Mouse (Mus musculus) thymus, postnatal 0 days (tissue): Measurements from ENCODE around the gene Ccdc171. TPM values are rescaled to one million over a fixed set of nuclear protein-coding genes. Genes with fewer than 3 reads are reported as not detected.
"Not testable (repeated sequence)": the region's sequence is repeated elsewhere in the genome, so short reads cannot be mapped to it uniquely, and the experiment has no call there.

Experiments used
- DNase-seq: peaks from one replicate; pipeline ENCODE4 v3.0.0-alpha.2; 2015; ENCODE audit warnings: low spot score
- polyA plus RNA-seq: library from polyadenylated mRNA; unstranded; fragments of >200 nt; fragmentation: Nextera tagmentation; extraction: Ambion mirVana; gene quantifications from 2 replicates; pipeline ENCODE4 v1.2.1, GENCODE M21; 2015

Ccdc171 gene
- polyA plus RNA-seq, 1 experiment from 2014 or later: 6.2 TPM

GRCm38 (mm10) chr4:83655396-83655795, 130.1 kb downstream of the Ccdc171 start:
- no peak for DNase-seq

- no peak for DNase-seq
These were observed 131.2 kb downstream of the Ccdc171 start for GRCm38 (mm10) chr4:83656571-83656970.

- no peak for DNase-seq
These were observed 131.7 kb downstream of the Ccdc171 start for GRCm38 (mm10) chr4:83657021-83657420.

- no peak for DNase-seq
These were observed 133.1 kb downstream of the Ccdc171 start for GRCm38 (mm10) chr4:83658415-83658814.

GRCm38 (mm10) chr4:83659411-83659810, 134.1 kb downstream of the Ccdc171 start:
- no peak for DNase-seq

GRCm38 (mm10) chr4:83661519-83662271, 136.3 kb downstream of the Ccdc171 start:
- no peak for DNase-seq

- DNase-seq: no peak
These were observed 137.0 kb downstream of the Ccdc171 start for GRCm38 (mm10) chr4:83662301-83662700.

GRCm38 (mm10) chr4:83669552-83669951, 144.2 kb downstream of the Ccdc171 start:
- no peak for DNase-seq

- DNase-seq: not testable (repeated sequence)
These were observed 150.0 kb downstream of the Ccdc171 start for GRCm38 (mm10) chr4:83675308-83675707.

- DNase-seq: no peak
These were observed 151.1 kb downstream of the Ccdc171 start for GRCm38 (mm10) chr4:83676444-83676843.

- DNase-seq: no peak
These were observed 155.7 kb downstream of the Ccdc171 start for GRCm38 (mm10) chr4:83681081-83681480.

GRCm38 (mm10) chr4:83682866-83683265, 157.5 kb downstream of the Ccdc171 start:
- DNase-seq: no peak

- no peak for DNase-seq
These were observed 174.8 kb downstream of the Ccdc171 start for GRCm38 (mm10) chr4:83700190-83700589.

GRCm38 (mm10) chr4:83716996-83717395, 191.7 kb downstream of the Ccdc171 start:
- no peak for DNase-seq

- no peak for DNase-seq
These were observed 194.5 kb downstream of the Ccdc171 start for GRCm38 (mm10) chr4:83719816-83720215.

- DNase-seq: peak; percentile 9
These were observed 199.8 kb downstream of the Ccdc171 start for GRCm38 (mm10) chr4:83725136-83725535.

- no peak for DNase-seq
These were observed 214.0 kb downstream of the Ccdc171 start for GRCm38 (mm10) chr4:83739137-83739890.

- DNase-seq: no peak
These were observed 214.5 kb downstream of the Ccdc171 start for GRCm38 (mm10) chr4:83739891-83740277.

- no peak for DNase-seq
These were observed 217.6 kb downstream of the Ccdc171 start for GRCm38 (mm10) chr4:83742806-83743460.

- no peak for DNase-seq
These were observed 249.8 kb downstream of the Ccdc171 start for GRCm38 (mm10) chr4:83775136-83775535.

GRCm38 (mm10) chr4:83780044-83780443, 254.7 kb downstream of the Ccdc171 start:
- no peak for DNase-seq

- DNase-seq: peak; percentile 44
These were observed 259.8 kb downstream of the Ccdc171 start for GRCm38 (mm10) chr4:83785115-83785514.
